Mouse (Mus musculus) myocyte (in vitro differentiated cells): Measurements from ENCODE around the gene Tdo2.

Experiments
- MYOG ChIP-seq, 3 experiments: IDR thresholded peaks; one replicate each; pipeline ENCODE4 v1.6.1; 2011; ENCODE audit warnings: control low read depth in 2 of 3, low read depth in 2 of 3, mild to moderate bottlenecking in 2 of 3; ENCODE audit not compliant: insufficient read length in 2 of 3, control insufficient read depth in 1 of 3, insufficient read depth in 1 of 3
- POLR2A ChIP-seq: IDR thresholded peaks from one replicate; pipeline ENCODE4 v1.6.1; 2011; ENCODE audit warnings: low read depth, mild to moderate bottlenecking, control low read depth, moderate library complexity; ENCODE audit not compliant: insufficient read length
- USF1 ChIP-seq: IDR thresholded peaks from one replicate; pipeline ENCODE4 v1.6.1; 2011; ENCODE audit warnings: low read depth, mild to moderate bottlenecking, control low read depth, moderate library complexity

DNA sequence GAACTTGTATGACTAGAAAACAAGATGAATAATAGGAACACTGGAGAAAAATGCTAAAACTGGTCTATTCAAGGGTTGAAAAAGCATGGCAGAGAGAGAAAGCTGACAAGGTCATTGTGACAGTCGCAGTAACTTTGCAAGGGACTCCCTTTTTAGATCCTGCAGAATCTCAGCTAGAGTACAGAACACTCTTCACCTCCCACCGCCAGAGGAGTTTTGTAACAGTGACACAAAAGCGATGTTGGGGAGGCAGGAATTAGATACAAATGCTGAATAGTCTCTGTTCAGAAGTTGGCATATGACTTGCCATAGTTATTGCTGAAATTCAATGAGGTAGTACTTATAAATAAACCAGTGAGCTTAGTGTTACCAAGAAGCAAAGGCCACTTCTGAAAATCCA is 47.1 kb upstream of the Tdo2 start:
- TF ChIP-seq MYOG (IDR thresholded peaks at IDR 0.05; ENCODE audit: control insufficient read depth in 1 of 3, insufficient read depth in 1 of 3, insufficient read length in 2 of 3, low read depth in 2 of 3) (no peak), POLR2A (no peak), USF1 (no peak)
